Mouse (Mus musculus) CD4-positive naive resting alpha-beta T cell, adult 57 days (primary cell): Measurements from ENCODE around the gene Olfr50. TPM values are rescaled to one million over a fixed set of nuclear protein-coding genes. Genes with fewer than 3 reads are reported as not detected.

ENCODE experiments used
- total RNA-seq: library from RNA; stranded (reverse); gene quantifications from one replicate; pipeline ENCODE4 v1.2.4, GENCODE M21; 2023

Olfr50 gene
- not detected for total RNA-seq

GRCm38 (mm10) chr2:36790238-36790637 lies at the start of gene Olfr50:
Gene Olfr50 (plus strand): TSS chr2:36790538.

GRCm38 (mm10) chr2:36783976-36784375 lies 6.4 kb upstream of the Olfr50 start, which contains the start of gene Olfr348:
Gene Olfr348 (plus strand): TSS chr2:36784276.

GRCm38 (mm10) chr2:36816932-36817331 lies 26.6 kb downstream of the Olfr50 start, which contains the start of gene Olfr3:
Gene Olfr3 (minus strand): TSS chr2:36817032.

GRCm38 (mm10) chr2:36846010-36846409 lies 55.7 kb downstream of the Olfr50 start, which contains the start of gene Olfr350:
Gene Olfr350 (plus strand): TSS chr2:36846310.

Other genes starting within 250 kb of the Olfr50 start
- not detected for gene Olfr344, start 223.9 kb upstream of the Olfr50 start, total RNA-seq
- not detected for gene Olfr345, start 150.5 kb upstream of the Olfr50 start, total RNA-seq
- gene Olfr346, start 104.8 kb upstream of the Olfr50 start, total RNA-seq, result not detected
- not detected for gene Olfr347, start 58.6 kb upstream of the Olfr50 start, total RNA-seq
- gene Olfr348, start 6.3 kb upstream of the Olfr50 start, total RNA-seq, result not detected
- gene Olfr3, start 26.5 kb downstream of the Olfr50 start, total RNA-seq, result not detected
- not detected for gene Olfr350, start 55.8 kb downstream of the Olfr50 start, total RNA-seq
- gene Olfr351, start 72.1 kb downstream of the Olfr50 start, total RNA-seq, result not detected
- gene Olfr352, start 77.9 kb downstream of the Olfr50 start, total RNA-seq, result not detected
- gene Olfr353, start 102.4 kb downstream of the Olfr50 start, total RNA-seq, result not detected
- not detected for gene Olfr354, start 115.1 kb downstream of the Olfr50 start, total RNA-seq
- gene Olfr355, start 138.4 kb downstream of the Olfr50 start, total RNA-seq, result not detected
- not detected for gene Olfr356, start 146.6 kb downstream of the Olfr50 start, total RNA-seq
- gene Olfr357, start 203.3 kb downstream of the Olfr50 start, total RNA-seq, result not detected
- gene Olfr358, start 218.8 kb downstream of the Olfr50 start, total RNA-seq, result not detected